Mouse (Mus musculus): ENCODE results near the gene Sept4.
A peak's percentile ranks its signal among the peaks of the same experiment; 100 is the strongest.

Gene Sept4

GRCm38 (mm10) chr11:87602234-87602633, 33.5 kb downstream of the Sept4 start:
- DNase-seq = no peak

- no peak for DNase-seq
Measured at GRCm38 (mm10) chr11:87603571-87603970, 34.9 kb downstream of the Sept4 start.

GRCm38 (mm10) chr11:87609264-87609663, 40.6 kb downstream of the Sept4 start:
- DNase-seq = no peak

- no peak for DNase-seq
Measured at GRCm38 (mm10) chr11:87611547-87611946, 42.8 kb downstream of the Sept4 start.

- DNase-seq = no peak
Measured at GRCm38 (mm10) chr11:87613972-87614371, 45.3 kb downstream of the Sept4 start.

GRCm38 (mm10) chr11:87615551-87615950, 46.8 kb downstream of the Sept4 start:
- no peak for DNase-seq

GRCm38 (mm10) chr11:87615952-87616351, 47.2 kb downstream of the Sept4 start:
- no peak for DNase-seq

- DNase-seq = no peak
Measured at GRCm38 (mm10) chr11:87616790-87617474, 48.2 kb downstream of the Sept4 start, which contains the start of gene Hsf5. Hsf5 (plus strand) TSS chr11:87617164.

GRCm38 (mm10) chr11:87617606-87618005, 48.9 kb downstream of the Sept4 start:
- no peak for DNase-seq

- no peak for DNase-seq
Measured at GRCm38 (mm10) chr11:87623160-87623559, 54.5 kb downstream of the Sept4 start.

- DNase-seq = peak; percentile 69
Measured at GRCm38 (mm10) chr11:87629859-87630258, 61.2 kb downstream of the Sept4 start.

GRCm38 (mm10) chr11:87638793-87639192, 70.1 kb downstream of the Sept4 start:
- no peak for DNase-seq

- DNase-seq = peak; percentile 81
Measured at GRCm38 (mm10) chr11:87639206-87639605, 70.5 kb downstream of the Sept4 start.
